Mouse (Mus musculus) heart, embryonic 11.5 days (tissue): ENCODE measurements around the gene Krtap28-10. TPM values are rescaled to one million over a fixed set of nuclear protein-coding genes. Genes with fewer than 3 reads are reported as not detected.

ENCODE experiments used
- ATAC-seq: fragments of 200-750 bp; cut with Nextera tagmentation; replicated peaks from 2 replicates; pipeline ENCODE4 v1.8.0; 2017; ENCODE audit warnings: moderate library complexity; ENCODE audit not compliant: insufficient number of reproducible peaks, low FRiP score, low TSS enrichment
- H3K27ac ChIP-seq: fragments of 300-500 bp; sonication (generic); 2 replicates; pipeline ENCODE4 v1.5.1; 2014; ENCODE audit warnings: mild to moderate bottlenecking, low read depth, low read length
- H3K27me3 ChIP-seq: fragments of 300-500 bp; sonication (generic); 2 replicates; pipeline ENCODE4 v1.6.1; 2014; ENCODE audit warnings: mild to moderate bottlenecking, low read length, mixed read lengths; ENCODE audit not compliant: control insufficient read depth, insufficient read depth
- H3K36me3 ChIP-seq: fragments of 300-500 bp; sonication (generic); 2 replicates; pipeline ENCODE4 v1.6.1; 2014; ENCODE audit warnings: mild to moderate bottlenecking, low read length, moderate library complexity, mixed read lengths; ENCODE audit not compliant: control insufficient read depth, insufficient read depth
- H3K4me1 ChIP-seq: fragments of 300-500 bp; sonication (generic); 2 replicates; pipeline ENCODE4 v1.6.1; 2014; ENCODE audit warnings: low read length; ENCODE audit not compliant: control insufficient read depth, insufficient read depth
- H3K4me2 ChIP-seq: fragments of 300-500 bp; sonication (generic); 2 replicates; pipeline ENCODE4 v1.6.1; 2014; ENCODE audit warnings: mild to moderate bottlenecking, moderate library complexity
- H3K4me3 ChIP-seq: fragments of 300-500 bp; sonication (generic); 2 replicates; pipeline ENCODE4 v1.5.1; 2014; ENCODE audit warnings: low read depth, low read length
- H3K9ac ChIP-seq: fragments of 300-500 bp; sonication (generic); 2 replicates; pipeline ENCODE4 v1.6.1; 2014; ENCODE audit warnings: mild to moderate bottlenecking, low read depth, low read length, moderate library complexity
- H3K9me3 ChIP-seq: fragments of 300-500 bp; sonication (generic); replicated peaks from 2 replicates; pipeline ENCODE4 v1.6.1; 2016; ENCODE audit warnings: low read length; ENCODE audit not compliant: control insufficient read depth
- WGBS: fragments of 180-500 bp; shearing (Covaris S2); extraction: QIAGEN DNeasy Blood & Tissue Kit; methylation state at CpG from one replicate; pipeline ENCODE4 v1.1.7; 2014; ENCODE audit not compliant: insufficient replicate concordance; 5-methylcytosine and 5-hydroxymethylcytosine counted together
- polyA plus RNA-seq: library from polyadenylated mRNA; unstranded; fragments of >200 nt; fragmentation: Nextera tagmentation; extraction: Ambion mirVana; gene quantifications from 2 replicates; pipeline ENCODE4 v1.2.1, GENCODE M21; 2014

Gene Krtap28-10
- polyA plus RNA-seq, 1 experiment from 2014 or later: not detected

GRCm38 (mm10) chr1:82993947-82994346 is 48.3 kb downstream of the Krtap28-10 start:
- no peaks in the 10 kb centered on the region for H3K9me3 ChIP-seq
- H3K27ac ChIP-seq: no peak overlapping the region
- no peak for ATAC-seq
- H3K36me3 ChIP-seq: no peaks in the 10 kb centered on the region
- H3K4me2 ChIP-seq: no peak overlapping the region
- WGBS: 74% methylated on average over 3 of the region's 3 CpGs
- H3K4me1 ChIP-seq: no peaks in the 10 kb centered on the region
- no peak overlapping the region for H3K9ac ChIP-seq
- H3K27me3 ChIP-seq: no peaks in the 10 kb centered on the region; the same call in 1 of the 2 replicates
- H3K4me3 ChIP-seq: no peak overlapping the region

- H3K4me1 ChIP-seq: no peaks in the 10 kb centered on the region
Measured at GRCm38 (mm10) chr1:82992093-82992492, 50.2 kb downstream of the Krtap28-10 start.

GRCm38 (mm10) chr1:82991596-82991995 is 50.7 kb downstream of the Krtap28-10 start:
- WGBS: 82% methylated on average over 3 of the region's 3 CpGs
- no peak overlapping the region for H3K27ac ChIP-seq
- H3K9ac ChIP-seq: no peak overlapping the region
- H3K4me2 ChIP-seq: no peak overlapping the region
- no peak overlapping the region for H3K4me3 ChIP-seq
- ATAC-seq: no peak
- H3K9me3 ChIP-seq: no peaks in the 10 kb centered on the region
- H3K36me3 ChIP-seq: no peaks in the 10 kb centered on the region
- H3K4me1 ChIP-seq: no peaks in the 10 kb centered on the region
- no peaks in the 10 kb centered on the region; the same call in 1 of the 2 replicates for H3K27me3 ChIP-seq

More at GRCm38 (mm10) chr1:82992093-82992492, 50.2 kb downstream of the Krtap28-10 start:
- Histone ChIP-seq H3K27ac (no peak overlapping the region), H3K4me2 (no peak overlapping the region), H3K4me3 (no peak overlapping the region), H3K36me3 (no peaks in the 10 kb centered on the region), H3K9me3 (no peaks in the 10 kb centered on the region), H3K9ac (no peak overlapping the region), H3K27me3 (no peaks in the 10 kb centered on the region; the same call in 1 of the 2 replicates)
- ATAC-seq: no peak
- 86% methylated on average over 6 of the region's 6 CpGs for WGBS

Other genes starting within 250 kb of the Krtap28-10 start
- 42.2 and 43.8 TPM in 2 replicates for gene Agfg1, start 203.0 kb downstream of the Krtap28-10 start, polyA plus RNA-seq
- 0.38 and 0.40 TPM in 2 replicates for gene A030005L19Rik, start 129.2 kb downstream of the Krtap28-10 start, polyA plus RNA-seq
- not detected in 2 replicates for gene A030014E15Rik, start 117.6 kb downstream of the Krtap28-10 start, polyA plus RNA-seq
- gene Gm6217, start 111.1 kb downstream of the Krtap28-10 start, polyA plus RNA-seq: not detected in 2 replicates
- gene A030003K21Rik, start 99.1 kb downstream of the Krtap28-10 start, polyA plus RNA-seq: not detected in 2 replicates
- not detected in 2 replicates for gene Gm7544, start 86.5 kb downstream of the Krtap28-10 start, polyA plus RNA-seq
- not detected in 2 replicates for gene Gm47955, start 82.2 kb downstream of the Krtap28-10 start, polyA plus RNA-seq
- gene Gm47959, start 41.9 kb downstream of the Krtap28-10 start, polyA plus RNA-seq: not detected in 2 replicates
- gene Slc19a3, start 4.0 kb downstream of the Krtap28-10 start, polyA plus RNA-seq: 1.7 and 2.0 TPM in 2 replicates
- not detected in 2 replicates for gene Gm47969, start 2.5 kb upstream of the Krtap28-10 start, polyA plus RNA-seq
- gene A030005K14Rik, start 16.9 kb upstream of the Krtap28-10 start, polyA plus RNA-seq: not detected in 2 replicates
- 0.16 and 0.68 TPM in 2 replicates for gene Krtap28-13, start 18.4 kb upstream of the Krtap28-10 start, polyA plus RNA-seq
- gene Ccl20, start 74.3 kb upstream of the Krtap28-10 start, polyA plus RNA-seq: 0.43 TPM in 1 of 2 replicates, not detected in the other
- 0.25 TPM in 1 of 2 replicates, not detected in the other for gene Daw1, start 117.3 kb upstream of the Krtap28-10 start, polyA plus RNA-seq